Mouse (Mus musculus): ENCODE data around the gene Slco1b2. TPM values are rescaled to one million over a fixed set of nuclear protein-coding genes. Genes with fewer than 3 reads are reported as not detected.

Slco1b2 gene
- polyA plus RNA-seq, 1 experiment from 2014 or later = not detected

- no peak overlapping the region for H3K9ac ChIP-seq
- no peak overlapping the region for H3K4me3 ChIP-seq
- no peaks in the 10 kb centered on the region for H3K9me3 ChIP-seq (replicated peaks)
- WGBS = 85% methylated on average over 4 of the region's 4 CpGs
- H3K27ac ChIP-seq = no peak overlapping the region
- no peak overlapping the region for H3K4me2 ChIP-seq
- ATAC-seq = no peak
- H3K36me3 ChIP-seq (ENCODE audit: poor library complexity, severe bottlenecking) = no peaks in the 10 kb centered on the region
- no peaks in the 10 kb centered on the region for H3K27me3 ChIP-seq
- no peaks in the 10 kb centered on the region for H3K4me1 ChIP-seq
Measured at GRCm38 (mm10) chr6:141687008-141687407, 57.7 kb downstream of the Slco1b2 start.

DNA sequence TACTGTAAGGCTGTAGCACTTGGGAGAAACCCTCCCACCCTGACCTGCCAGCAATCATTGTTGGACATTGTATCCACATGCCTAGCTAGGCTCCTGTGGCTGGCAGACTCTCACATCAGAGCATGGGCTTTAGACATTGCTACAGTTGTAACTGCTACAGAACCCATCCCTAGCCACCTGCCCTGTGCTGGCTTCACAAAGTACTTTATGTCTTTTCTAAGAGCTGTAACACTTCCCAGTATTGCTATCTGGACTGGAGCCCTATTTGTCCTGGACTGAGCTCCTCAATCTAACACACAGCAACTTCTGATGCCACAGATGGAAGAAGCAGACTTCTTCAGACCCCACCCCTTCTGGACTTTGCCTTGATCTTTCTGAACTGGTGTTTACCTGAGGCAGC lies 61.9 kb downstream of the Slco1b2 start:
- ATAC-seq = no peak
- H3K4me2 ChIP-seq = no peak overlapping the region
- H3K4me3 ChIP-seq = no peak overlapping the region
- H3K27ac ChIP-seq = no peak overlapping the region
- H3K9me3 ChIP-seq (replicated peaks) = no peaks in the 10 kb centered on the region
- no peaks in the 10 kb centered on the region for H3K36me3 ChIP-seq (ENCODE audit: poor library complexity, severe bottlenecking)
- H3K9ac ChIP-seq = no peak overlapping the region
- no peaks in the 10 kb centered on the region for H3K4me1 ChIP-seq
- H3K27me3 ChIP-seq = no peaks in the 10 kb centered on the region

Other genes with a start within 250 kb of the Slco1b2 start
- gene Slco1c1, start 105.2 kb upstream of the Slco1b2 start, polyA plus RNA-seq (2015; fragmentation: Nextera tagmentation; extraction: Ambion mirVana) = 4.7 and 5.1 TPM in 2 replicates
- not detected in 2 replicates for gene Gm5724, start 144.3 kb downstream of the Slco1b2 start, polyA plus RNA-seq (2015; fragmentation: Nextera tagmentation; extraction: Ambion mirVana)
- 1.0 and 2.2 TPM in 2 replicates for gene Slco1a4, start 226.7 kb downstream of the Slco1b2 start, polyA plus RNA-seq (2015; fragmentation: Nextera tagmentation; extraction: Ambion mirVana)

All from forebrain, embryonic 13.5 days (tissue).